Mouse (Mus musculus) heart, embryonic 13.5 days (tissue): Measurements from ENCODE around the gene Tsr2. TPM values are rescaled to one million over a fixed set of nuclear protein-coding genes. Genes with fewer than 3 reads are reported as not detected.

Source experiments
- ATAC-seq: fragments of 200-750 bp; cut with Nextera tagmentation; 2 replicates; pipeline ENCODE4 v1.8.0; 2017; ENCODE audit warnings: moderate TSS enrichment; ENCODE audit not compliant: insufficient number of reproducible peaks, low FRiP score, low TSS enrichment; ENCODE audit errors: extremely low read depth
- H3K27ac ChIP-seq: fragments of 300-500 bp; sonication (generic); replicated peaks from 2 replicates; pipeline ENCODE4 v1.5.1; 2015; ENCODE audit warnings: moderate library complexity, mild to moderate bottlenecking, inconsistent platforms
- H3K27me3 ChIP-seq: fragments of 300-500 bp; sonication (generic); replicated peaks from 2 replicates; pipeline ENCODE4 v1.6.1; 2015; ENCODE audit warnings: mild to moderate bottlenecking, inconsistent platforms
- H3K36me3 ChIP-seq: fragments of 300-500 bp; sonication (generic); 2 replicates; pipeline ENCODE4 v1.6.1; 2015; ENCODE audit warnings: mild to moderate bottlenecking, inconsistent platforms
- H3K4me1 ChIP-seq: fragments of 300-500 bp; sonication (generic); 2 replicates; pipeline ENCODE4 v1.6.1; 2015; ENCODE audit warnings: inconsistent platforms
- H3K4me2 ChIP-seq: fragments of 300-500 bp; sonication (generic); 2 replicates; pipeline ENCODE4 v1.6.1; 2015; ENCODE audit warnings: inconsistent platforms, mild to moderate bottlenecking, moderate library complexity
- H3K4me3 ChIP-seq: fragments of 300-500 bp; sonication (generic); 2 replicates; pipeline ENCODE4 v1.5.1; 2015; ENCODE audit warnings: moderate library complexity, mild to moderate bottlenecking, inconsistent platforms
- H3K9ac ChIP-seq: fragments of 300-500 bp; sonication (generic); 2 replicates; pipeline ENCODE4 v1.6.1; 2015; ENCODE audit warnings: inconsistent platforms, mild to moderate bottlenecking, moderate library complexity
- H3K9me3 ChIP-seq: fragments of 300-500 bp; sonication (generic); 2 replicates; pipeline ENCODE4 v1.6.1; 2016; ENCODE audit warnings: inconsistent platforms
- WGBS: fragments of 180-500 bp; shearing (Covaris S2); methylation state at CpG from one replicate; pipeline ENCODE4 v1.1.7; 2015; ENCODE audit warnings: mixed read lengths; 5-methylcytosine and 5-hydroxymethylcytosine counted together
- polyA plus RNA-seq: library from polyadenylated mRNA; unstranded; fragments of >200 nt; fragmentation: Nextera tagmentation; extraction: Ambion mirVana; gene quantifications from 2 replicates; pipeline ENCODE4 v1.2.1, GENCODE M21; 2015

The Tsr2 gene
- polyA plus RNA-seq, 1 experiment from 2014 or later, result 16.7 TPM

DNA sequence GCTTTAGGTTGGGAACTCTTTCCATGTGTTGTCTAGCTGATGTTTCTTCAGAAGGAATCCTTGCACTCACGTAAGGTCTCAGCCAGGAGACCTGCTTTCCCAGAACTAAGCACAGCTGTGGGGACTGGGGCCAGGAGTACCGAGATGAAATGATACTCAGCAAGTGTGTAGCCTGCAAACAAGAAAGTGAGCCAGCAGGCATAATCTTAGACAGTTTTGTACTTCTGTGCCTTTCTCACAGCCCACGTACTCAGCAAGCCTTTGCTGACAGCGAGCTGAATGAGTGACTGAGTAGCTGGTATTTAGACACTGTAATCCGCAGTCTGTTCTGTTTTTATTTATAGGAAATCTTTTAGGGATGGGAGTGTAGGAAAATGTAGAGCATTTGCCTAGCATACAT lies 28.5 kb downstream of the Tsr2 start:
- Histone ChIP-seq H3K4me3 (no peak overlapping the region), H3K9me3 (no peaks in the 10 kb centered on the region), H3K36me3 (peaks cover 53% of the 10 kb centered on the region), H3K4me2 (no peak overlapping the region), H3K9ac (no peak overlapping the region), H3K4me1 (no peaks in the 10 kb centered on the region), H3K27me3 (no peaks in the 10 kb centered on the region), H3K27ac (no peak overlapping the region)
- ATAC-seq, result no peak
- 82% methylated on average over 5 of the region's 5 CpGs for WGBS

DNA sequence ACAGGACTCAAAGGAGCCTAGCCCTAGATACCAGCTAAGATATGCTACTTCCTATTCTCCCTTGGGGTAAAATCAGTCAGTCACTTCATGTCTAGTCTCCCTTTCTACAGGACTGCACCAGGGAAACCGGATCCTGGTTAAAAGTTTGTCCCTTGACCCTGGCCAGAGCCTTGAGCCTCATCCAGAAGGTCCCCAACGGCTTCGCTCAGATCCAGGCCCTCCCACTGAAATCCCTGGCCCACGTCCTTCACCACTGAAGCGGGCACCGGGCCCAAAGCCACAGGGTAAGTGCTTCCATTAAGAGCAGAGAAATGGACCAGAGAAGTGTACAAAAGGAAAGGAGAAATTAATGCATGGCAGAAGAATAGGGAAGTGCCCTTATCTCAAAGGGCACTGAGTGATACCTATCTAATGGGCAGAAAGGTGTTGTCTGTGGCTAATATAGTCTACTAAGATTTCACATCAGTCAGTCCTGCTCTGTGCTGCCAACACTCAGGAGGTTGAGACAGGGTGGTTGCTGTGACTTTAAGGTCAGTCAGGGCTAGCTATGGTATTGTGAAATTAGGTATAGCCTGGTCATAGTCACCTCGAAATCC lies 30.2 kb downstream of the Tsr2 start:
- WGBS, result 77% methylated on average over 7 of the region's 7 CpGs
- no peaks in the 10 kb centered on the region for H3K9me3 ChIP-seq
- no peaks in the 10 kb centered on the region for H3K4me1 ChIP-seq
- no peak overlapping the region for H3K4me3 ChIP-seq
- no peak overlapping the region for H3K4me2 ChIP-seq
- H3K27me3 ChIP-seq, result no peaks in the 10 kb centered on the region
- no peak overlapping the region for H3K9ac ChIP-seq
- ATAC-seq, result no peak
- peaks cover 37% of the 10 kb centered on the region for H3K36me3 ChIP-seq
- no peak overlapping the region for H3K27ac ChIP-seq

DNA sequence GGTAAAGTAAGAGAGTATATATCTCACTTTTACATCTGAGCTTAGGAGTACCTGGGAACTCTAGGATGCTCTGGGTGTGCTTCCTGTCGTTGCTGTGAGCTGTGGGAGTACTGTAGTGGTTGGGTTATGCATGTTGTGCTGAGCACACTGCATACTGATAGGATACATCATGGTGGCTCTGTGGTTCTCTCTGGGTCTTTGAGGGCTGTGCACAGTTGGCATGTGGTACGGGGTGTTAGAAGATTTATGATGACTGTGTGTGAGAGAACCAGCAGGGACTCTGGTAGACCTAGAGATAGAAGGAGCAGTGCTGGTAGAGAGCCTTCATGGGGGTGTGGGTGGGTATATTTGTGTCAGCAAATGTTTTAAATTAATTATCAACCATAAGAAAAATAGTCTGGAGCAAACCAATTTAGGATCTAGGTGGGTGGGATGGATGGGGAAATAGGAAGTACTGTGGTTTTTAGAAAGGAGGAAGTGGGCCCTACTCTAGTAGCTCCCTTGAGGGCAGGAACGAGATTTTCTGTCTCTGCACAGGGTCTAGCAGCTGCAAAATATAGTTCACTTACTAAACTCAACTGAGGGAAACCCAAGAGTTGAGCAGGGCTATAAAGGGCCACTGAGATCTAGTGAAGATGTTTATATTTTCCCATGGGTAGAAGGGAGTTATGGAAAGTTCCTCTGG lies 34.6 kb downstream of the Tsr2 start:
- H3K4me3 ChIP-seq, result no peak overlapping the region
- H3K36me3 ChIP-seq, result peaks cover 6% of the 10 kb centered on the region; the same call in 1 of the 2 replicates
- no peak overlapping the region for H3K9ac ChIP-seq
- H3K9me3 ChIP-seq, result no peaks in the 10 kb centered on the region
- H3K27ac ChIP-seq, result no peak overlapping the region
- H3K4me1 ChIP-seq, result no peaks in the 10 kb centered on the region
- WGBS, result 64% methylated on average over 3 of the region's 3 CpGs
- 0 out of 2 replicates have a peak, but pooled peaks cover 3% of the 10 kb centered on the region for H3K27me3 ChIP-seq
- no peak overlapping the region for H3K4me2 ChIP-seq
- no peak for ATAC-seq

DNA sequence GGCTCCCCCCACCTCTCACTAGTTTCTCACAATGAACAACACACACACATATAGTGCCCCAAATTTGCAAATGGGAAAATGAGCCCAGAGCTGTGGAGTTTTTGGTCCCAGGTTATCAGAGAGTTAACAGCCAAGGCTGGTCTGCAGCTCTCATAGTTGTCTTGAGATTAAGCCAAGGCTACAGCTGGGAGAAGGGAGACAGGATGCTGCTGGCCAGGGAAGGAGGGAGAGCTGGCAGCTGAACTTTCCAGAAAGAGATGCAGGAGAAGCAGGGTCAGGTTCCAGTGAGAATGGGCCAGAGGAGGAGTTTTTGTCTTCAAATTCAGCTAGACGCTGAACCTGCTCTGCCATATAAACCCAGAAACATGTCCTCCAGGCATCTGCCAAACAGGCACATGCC lies 37.0 kb downstream of the Tsr2 start:
- H3K4me3 ChIP-seq, result no peak overlapping the region
- no peaks in the 10 kb centered on the region for H3K9me3 ChIP-seq
- WGBS, result 88% methylated on average over 1 of the region's 1 CpGs
- H3K4me1 ChIP-seq, result peaks cover 12% of the 10 kb centered on the region
- H3K36me3 ChIP-seq, result no peaks in the 10 kb centered on the region
- no peak overlapping the region for H3K27ac ChIP-seq
- H3K27me3 ChIP-seq, result 0 out of 2 replicates have a peak, but pooled peaks cover 3% of the 10 kb centered on the region
- H3K9ac ChIP-seq, result no peak overlapping the region
- H3K4me2 ChIP-seq, result no peak overlapping the region
- no peak for ATAC-seq

DNA sequence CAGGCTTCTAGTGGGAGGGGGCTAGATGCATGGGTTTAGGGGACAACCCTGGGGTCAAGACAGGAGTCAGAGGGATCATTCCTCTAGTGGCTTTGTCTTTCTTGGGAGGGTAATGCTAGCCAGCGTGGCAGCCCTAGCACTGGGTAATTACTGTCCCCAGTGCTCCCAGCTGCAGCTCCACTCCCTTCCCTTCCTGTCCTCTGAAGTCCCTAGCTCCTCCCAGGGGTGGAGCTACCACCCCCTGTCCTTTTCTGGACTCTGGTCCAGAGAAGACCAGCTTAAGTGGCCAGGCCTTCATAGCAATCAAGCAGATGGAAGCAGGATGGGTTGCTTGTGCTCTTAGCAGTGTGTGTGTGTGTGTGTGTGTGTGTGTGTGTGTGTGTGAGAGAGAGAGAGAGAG lies 40.8 kb downstream of the Tsr2 start:
- WGBS, result 7% methylated on average over 1 of the region's 1 CpGs
- Histone ChIP-seq H3K4me2 (no peak overlapping the region), H3K36me3 (no peaks in the 10 kb centered on the region), H3K27ac (0 out of 2 replicates have a peak overlapping the region, but pooled peaks have one; percentile 24), H3K4me1 (peaks cover 30% of the 10 kb centered on the region), H3K4me3 (no peak overlapping the region), H3K27me3 (0 out of 2 replicates have a peak, but pooled peaks cover 3% of the 10 kb centered on the region), H3K9me3 (no peaks in the 10 kb centered on the region), H3K9ac (no peak overlapping the region)
- ATAC-seq, result no peak

DNA sequence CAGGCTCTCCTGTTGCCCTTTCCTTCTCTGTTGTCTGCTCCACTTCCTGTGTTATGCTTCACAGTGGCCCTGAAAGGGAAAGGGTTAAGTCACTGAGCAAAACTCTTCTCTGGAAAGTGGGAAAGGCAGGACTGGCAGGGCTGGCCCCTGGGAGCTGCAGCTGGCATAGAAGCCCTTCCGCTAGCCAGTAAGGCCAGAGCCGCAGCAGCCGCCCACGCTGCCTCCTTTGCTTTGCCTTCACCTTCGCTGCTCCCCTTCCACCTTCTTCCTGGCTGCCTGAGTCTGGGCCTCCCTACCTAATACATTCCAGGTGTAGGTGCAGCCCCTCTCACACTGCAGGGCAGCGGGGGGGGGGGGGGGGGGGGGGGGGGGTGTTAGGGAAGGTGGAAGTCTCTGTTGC lies 41.9 kb downstream of the Tsr2 start:
- H3K4me2 ChIP-seq, result peak overlapping the region; percentile 33
- no peaks in the 10 kb centered on the region for H3K9me3 ChIP-seq
- 0 out of 2 replicates have a peak, but pooled peaks cover 3% of the 10 kb centered on the region for H3K27me3 ChIP-seq
- ATAC-seq, result no peak
- no peak overlapping the region for H3K9ac ChIP-seq
- H3K36me3 ChIP-seq, result no peaks in the 10 kb centered on the region
- 65% methylated on average over 5 of the region's 6 CpGs for WGBS
- H3K4me3 ChIP-seq, result no peak overlapping the region
- peak overlapping the region; percentile 59 for H3K27ac ChIP-seq
- peaks cover 38% of the 10 kb centered on the region for H3K4me1 ChIP-seq

DNA sequence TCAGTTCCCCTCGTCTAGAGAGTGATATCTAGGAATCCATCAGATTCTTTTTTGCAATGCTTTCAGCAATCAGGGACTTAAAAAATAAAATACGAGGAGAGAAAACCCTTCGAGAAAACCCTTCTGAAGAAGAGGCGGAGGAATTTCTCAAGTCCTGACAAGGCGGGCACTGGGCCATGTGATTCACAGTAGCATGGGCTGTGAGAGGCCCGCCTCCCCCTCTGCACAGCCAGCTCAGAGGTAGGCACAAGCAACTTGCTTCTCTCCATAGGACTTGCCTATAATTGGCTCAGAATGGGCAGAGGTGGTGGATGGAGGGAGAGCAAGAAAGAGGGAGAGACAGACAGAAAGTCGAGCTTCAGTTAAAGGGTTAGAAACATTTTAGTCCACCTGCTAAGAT lies 46.0 kb downstream of the Tsr2 start:
- Histone ChIP-seq H3K9me3 (no peaks in the 10 kb centered on the region), H3K9ac (no peak overlapping the region), H3K27me3 (no peaks in the 10 kb centered on the region), H3K4me3 (no peak overlapping the region), H3K36me3 (no peaks in the 10 kb centered on the region), H3K27ac (no peak overlapping the region), H3K4me2 (no peak overlapping the region), H3K4me1 (peaks cover 47% of the 10 kb centered on the region)
- 62% methylated on average over 7 of the region's 7 CpGs for WGBS
- ATAC-seq, result no peak

DNA sequence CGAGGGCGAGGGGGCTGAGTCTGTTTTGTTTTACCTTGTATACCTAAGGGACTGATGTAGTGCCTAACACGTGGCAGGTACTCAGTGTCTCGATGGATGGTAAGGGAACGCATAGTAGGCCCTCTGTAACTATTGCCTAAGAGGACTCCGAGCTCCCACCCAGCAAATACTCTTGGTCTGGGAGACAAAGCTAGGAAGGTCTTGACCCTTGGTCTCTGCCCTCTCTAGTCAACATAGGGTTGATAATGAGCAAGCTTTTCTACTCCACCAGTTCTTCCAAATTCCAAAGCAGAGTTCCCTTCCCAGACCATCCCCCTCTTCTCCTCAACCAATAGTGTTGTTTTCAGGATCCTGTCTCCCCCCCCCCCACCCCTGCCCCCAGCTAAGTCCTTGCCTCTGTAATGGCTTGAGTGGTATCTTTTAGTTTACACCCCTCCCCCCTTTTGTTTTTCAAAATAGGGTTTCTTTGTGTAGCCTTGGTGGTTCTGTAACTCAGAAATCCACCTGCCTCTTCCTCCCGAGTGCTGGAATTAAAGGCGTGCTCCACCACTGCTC lies 46.6 kb downstream of the Tsr2 start:
- Histone ChIP-seq H3K36me3 (no peaks in the 10 kb centered on the region), H3K4me1 (peaks cover 41% of the 10 kb centered on the region), H3K4me3 (no peak overlapping the region), H3K4me2 (peak overlapping the region; percentile 76), H3K9me3 (no peaks in the 10 kb centered on the region), H3K27ac (no peak overlapping the region), H3K27me3 (no peaks in the 10 kb centered on the region), H3K9ac (no peak overlapping the region)
- no peak for ATAC-seq
- WGBS, result 64% methylated on average over 8 of the region's 8 CpGs

DNA sequence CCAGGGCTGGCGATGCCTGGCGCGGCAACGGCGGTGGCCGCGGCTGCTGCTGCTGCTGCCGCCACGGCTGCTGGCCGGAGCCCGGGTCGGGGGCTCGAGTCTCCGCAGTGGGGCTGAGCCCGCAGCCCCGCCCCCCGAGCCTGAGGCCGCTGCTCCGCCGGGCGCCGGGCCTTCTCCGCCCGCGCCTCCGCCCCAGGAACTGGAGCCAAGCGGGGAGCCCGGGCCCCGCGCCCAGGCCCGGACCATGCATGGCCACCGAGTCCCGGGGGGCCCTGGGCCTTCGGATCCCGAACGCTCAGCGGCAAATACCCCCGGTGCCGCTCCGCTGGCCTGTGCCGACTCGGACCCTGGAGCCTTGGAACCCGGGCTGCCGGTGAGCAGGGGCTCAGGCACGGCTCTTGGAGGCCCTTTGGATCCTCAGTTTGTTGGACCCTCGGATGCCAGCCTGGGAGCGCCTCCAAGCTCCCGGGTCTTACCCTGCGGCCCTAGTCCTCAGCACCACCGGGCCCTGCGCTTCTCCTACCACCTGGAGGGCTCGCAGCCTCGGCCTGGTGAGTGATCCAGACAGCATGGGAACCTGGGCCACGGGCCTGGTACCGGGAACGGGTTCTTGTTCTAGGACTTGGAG lies 48.8 kb downstream of the Tsr2 start:
- Histone ChIP-seq H3K9me3 (no peaks in the 10 kb centered on the region), H3K4me1 (peaks cover 20% of the 10 kb centered on the region), H3K36me3 (no peaks in the 10 kb centered on the region), H3K27ac (peak overlapping the region; percentile 89), H3K9ac (peak overlapping the region; percentile 91), H3K4me2 (peak overlapping the region; percentile 76), H3K27me3 (no peaks in the 10 kb centered on the region), H3K4me3 (peak overlapping the region; percentile 75)
- no peak; the same call in 1 of the 2 replicates for ATAC-seq
- 13% methylated on average over 51 of the region's 56 CpGs for WGBS

DNA sequence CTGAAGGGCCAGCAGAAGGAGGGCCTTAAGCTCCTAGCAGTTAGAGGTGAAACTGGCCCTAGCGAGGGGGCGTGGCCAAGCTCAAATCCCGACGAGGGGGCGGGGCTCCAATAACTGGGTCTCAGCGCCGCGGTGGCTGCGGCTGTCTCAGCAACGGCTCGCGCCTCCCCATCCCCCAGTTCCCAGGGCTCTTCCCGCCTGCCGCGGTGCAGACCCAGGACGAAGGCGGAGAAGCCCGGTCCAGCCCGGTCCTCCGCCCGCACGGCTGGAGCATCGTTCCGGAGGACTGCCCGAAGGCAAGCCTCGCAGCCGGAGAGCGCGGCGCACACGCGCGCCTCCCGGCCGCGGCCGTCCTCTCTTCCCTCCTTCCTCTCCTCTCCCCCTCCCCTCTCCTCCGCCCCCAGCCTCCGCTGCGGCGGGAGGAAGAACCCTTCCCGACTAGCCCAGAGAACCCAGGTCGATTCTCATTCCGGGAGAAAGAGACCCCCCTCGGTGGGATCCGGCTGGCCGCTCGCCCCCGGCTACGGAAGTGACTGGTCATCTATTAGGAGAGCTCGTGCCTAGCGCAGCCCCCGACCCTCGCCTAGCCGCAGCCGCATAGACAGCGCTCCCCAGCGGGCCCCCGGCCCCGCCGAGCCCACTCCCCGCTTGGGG lies 49.4 kb downstream of the Tsr2 start:
- ATAC-seq, result peak; percentile 76; the same call in 1 of the 2 replicates
- Histone ChIP-seq H3K9ac (peak overlapping the region; percentile 91), H3K4me3 (peak overlapping the region; percentile 75), H3K4me1 (peaks cover 19% of the 10 kb centered on the region), H3K9me3 (no peaks in the 10 kb centered on the region), H3K4me2 (peak overlapping the region; percentile 76), H3K27me3 (no peaks in the 10 kb centered on the region), H3K36me3 (no peaks in the 10 kb centered on the region), H3K27ac (peak overlapping the region; percentile 89)
- WGBS, result 17% methylated on average over 52 of the region's 62 CpGs

DNA sequence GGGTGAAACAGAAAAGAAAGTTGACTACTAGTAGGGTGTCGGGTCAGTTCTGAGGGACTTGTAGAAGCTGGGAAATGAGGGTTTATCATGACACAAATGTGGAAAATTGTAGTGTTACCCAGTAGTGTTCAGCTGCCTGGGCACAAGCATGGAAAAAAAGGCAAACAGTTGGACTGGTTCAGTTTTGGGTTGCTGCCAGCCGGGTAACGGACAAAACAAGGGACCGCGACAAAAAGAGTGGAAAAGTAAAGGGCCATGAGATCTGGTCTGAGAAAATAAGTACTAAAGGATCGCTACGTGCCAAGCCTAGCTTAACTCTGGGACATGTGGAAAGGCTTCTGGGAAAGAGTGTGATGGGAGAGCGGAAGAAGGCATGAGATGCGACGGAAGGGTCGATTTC lies 50.0 kb downstream of the Tsr2 start:
- Histone ChIP-seq H3K27me3 (no peaks in the 10 kb centered on the region), H3K36me3 (no peaks in the 10 kb centered on the region), H3K4me3 (peak overlapping the region; percentile 75), H3K27ac (peak overlapping the region; percentile 89), H3K4me2 (peak overlapping the region; percentile 76), H3K9ac (peak overlapping the region; percentile 59; the same call in 1 of the 2 replicates), H3K4me1 (peaks cover 19% of the 10 kb centered on the region), H3K9me3 (no peaks in the 10 kb centered on the region)
- WGBS, result 46% methylated on average over 11 of the region's 11 CpGs
- no peak for ATAC-seq
